Mouse (Mus musculus) midbrain, embryonic 11.5 days (tissue): ENCODE measurements around the gene Ndufs7. TPM values are rescaled to one million over a fixed set of nuclear protein-coding genes. Genes with fewer than 3 reads are reported as not detected.
A peak's percentile ranks its signal among the peaks of the same experiment; 100 is the strongest.
"Not testable (repeated sequence)": the region's sequence is repeated elsewhere in the genome, so short reads cannot be mapped to it uniquely, and the experiment has no call there.

Source experiments
- ATAC-seq: fragments of 200-750 bp; cut with Nextera tagmentation; 2 replicates; pipeline ENCODE4 v1.8.0; 2017; ENCODE audit warnings: moderate TSS enrichment, moderate library complexity; ENCODE audit not compliant: low FRiP score
- DNase-seq: peaks from one replicate; pipeline ENCODE4 v3.0.0; 2015; ENCODE audit warnings: low spot score; ENCODE audit errors: missing footprints
- H3K27ac ChIP-seq: fragments of 300-500 bp; sonication (generic); 2 replicates; pipeline ENCODE4 v1.5.1; 2014; ENCODE audit warnings: low read depth, low read length
- H3K27me3 ChIP-seq: fragments of 300-500 bp; sonication (generic); 2 replicates; pipeline ENCODE4 v1.6.1; 2014; ENCODE audit warnings: mild to moderate bottlenecking, low read length, moderate library complexity, mixed read lengths; ENCODE audit not compliant: control insufficient read depth, insufficient read depth
- H3K36me3 ChIP-seq: fragments of 300-500 bp; sonication (generic); 2 replicates; pipeline ENCODE4 v1.6.1; 2014; ENCODE audit warnings: mild to moderate bottlenecking, low read length, moderate library complexity, mixed read lengths; ENCODE audit not compliant: control insufficient read depth, insufficient read depth
- H3K4me1 ChIP-seq: fragments of 300-500 bp; sonication (generic); 2 replicates; pipeline ENCODE4 v1.6.1; 2014; ENCODE audit warnings: low read length; ENCODE audit not compliant: control insufficient read depth, insufficient read depth
- H3K4me2 ChIP-seq: fragments of 300-500 bp; sonication (generic); 2 replicates; pipeline ENCODE4 v1.6.1; 2014; ENCODE audit warnings: mild to moderate bottlenecking, moderate library complexity
- H3K4me3 ChIP-seq: fragments of 300-500 bp; sonication (generic); 2 replicates; pipeline ENCODE4 v1.5.1; 2014; ENCODE audit warnings: low read depth, low read length
- H3K9ac ChIP-seq: fragments of 300-500 bp; sonication (generic); 2 replicates; pipeline ENCODE4 v1.6.1; 2014; ENCODE audit warnings: low read length
- H3K9me3 ChIP-seq: fragments of 300-500 bp; sonication (generic); 2 replicates; pipeline ENCODE4 v1.6.1; 2016; ENCODE audit warnings: low read length; ENCODE audit not compliant: control insufficient read depth
- WGBS: fragments of 180-500 bp; shearing (Covaris S2); extraction: QIAGEN DNeasy Blood & Tissue Kit; methylation state at CpG from one replicate; pipeline ENCODE4 v1.1.7; 2014; 5-methylcytosine and 5-hydroxymethylcytosine counted together
- polyA plus RNA-seq: library from polyadenylated mRNA; unstranded; fragments of >200 nt; fragmentation: Nextera tagmentation; extraction: Ambion mirVana; gene quantifications from 2 replicates; pipeline ENCODE4 v1.2.1, GENCODE M21; 2014

Ndufs7 gene
- polyA plus RNA-seq, 1 experiment from 2014 or later: 229 TPM

DNA sequence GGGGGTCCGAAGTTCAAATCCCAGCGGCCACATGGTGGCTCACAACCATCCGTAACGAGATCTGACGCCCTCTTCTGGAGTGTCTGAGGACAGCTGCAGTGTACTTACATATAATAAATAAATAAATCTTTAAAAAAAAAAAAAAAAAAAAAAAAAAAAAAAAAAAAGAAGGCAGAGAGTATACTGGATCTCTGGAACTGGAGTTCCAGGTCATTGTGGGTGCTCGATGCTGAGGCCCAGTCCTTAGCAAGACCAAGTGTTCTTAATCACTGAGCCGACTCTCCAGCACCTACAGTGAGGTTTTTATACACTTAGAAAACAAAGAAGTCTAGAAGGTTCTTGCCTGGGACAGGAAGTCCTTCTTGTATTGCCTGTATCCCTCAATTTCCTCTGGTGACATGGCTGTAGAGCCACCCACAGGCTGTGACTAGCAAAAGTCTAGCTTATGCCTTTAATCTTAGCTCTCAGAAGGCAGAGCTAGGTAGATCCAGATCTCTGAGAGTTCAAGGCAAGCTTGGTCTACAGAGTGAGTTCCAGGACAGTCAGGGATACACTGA, 37.3 kb upstream of the Ndufs7 start:
- peaks cover 38% of the 10 kb centered on the region for H3K4me1 ChIP-seq
- not testable (repeated sequence) for ATAC-seq
- 72% methylated on average over 7 of the region's 7 CpGs for WGBS

DNA sequence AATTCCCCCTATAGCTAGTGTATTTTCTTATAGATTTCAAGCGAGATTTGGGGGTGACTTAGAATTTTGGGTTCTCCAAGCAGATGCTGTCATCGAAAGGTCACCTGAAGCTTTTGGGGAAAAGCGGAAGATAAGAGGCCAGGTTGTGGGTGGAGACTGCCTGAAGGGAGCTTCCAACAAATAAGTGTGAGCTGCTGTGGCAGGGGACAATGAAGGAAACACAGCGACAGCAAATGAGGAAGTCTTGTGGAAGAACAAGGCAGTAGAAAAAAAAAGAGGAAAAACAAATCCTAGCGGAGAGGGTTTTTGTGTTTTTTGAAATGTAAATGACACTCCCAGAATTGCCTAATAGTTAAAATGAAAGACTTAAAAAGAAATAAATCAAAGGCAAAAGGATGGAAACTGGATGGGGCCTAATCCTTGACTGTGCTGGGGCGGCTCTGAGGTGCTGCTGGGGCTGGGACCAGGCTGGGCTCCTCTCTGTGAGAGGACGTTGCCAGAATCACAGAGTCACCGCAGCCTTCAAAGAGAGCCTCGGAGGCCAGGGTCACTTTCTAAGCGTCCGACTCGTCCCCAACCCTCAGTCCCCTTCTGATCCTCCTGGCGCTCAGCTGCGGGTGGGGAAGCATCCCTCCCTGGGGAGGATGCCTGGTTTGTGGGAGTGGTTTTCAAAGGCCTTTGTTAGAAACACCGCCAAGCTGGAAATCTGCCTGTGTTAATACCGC, 33.7 kb upstream of the Ndufs7 start:
- Histone ChIP-seq H3K4me1 (peaks cover 15% of the 10 kb centered on the region), H3K27me3 (no peaks in the 10 kb centered on the region), H3K36me3 (no peaks in the 10 kb centered on the region), H3K4me2 (no peak overlapping the region), H3K4me3 (no peak overlapping the region), H3K27ac (peak overlapping the region; percentile 82), H3K9ac (peak overlapping the region; percentile 52), H3K9me3 (no peaks in the 10 kb centered on the region)
- DNase-seq (peak; percentile 87), ATAC-seq (peak; percentile 68; the same call in 1 of the 2 replicates)
- WGBS: 9% methylated on average over 16 of the region's 16 CpGs

More for the DNA sequence above, 37.3 kb upstream of the Ndufs7 start:
- H3K4me3 ChIP-seq, H3K9ac ChIP-seq, H3K27me3 ChIP-seq, H3K4me2 ChIP-seq, H3K27ac ChIP-seq, H3K9me3 ChIP-seq, H3K36me3 ChIP-seq: not testable (repeated sequence)
- DNase-seq: peak; percentile 76

DNA sequence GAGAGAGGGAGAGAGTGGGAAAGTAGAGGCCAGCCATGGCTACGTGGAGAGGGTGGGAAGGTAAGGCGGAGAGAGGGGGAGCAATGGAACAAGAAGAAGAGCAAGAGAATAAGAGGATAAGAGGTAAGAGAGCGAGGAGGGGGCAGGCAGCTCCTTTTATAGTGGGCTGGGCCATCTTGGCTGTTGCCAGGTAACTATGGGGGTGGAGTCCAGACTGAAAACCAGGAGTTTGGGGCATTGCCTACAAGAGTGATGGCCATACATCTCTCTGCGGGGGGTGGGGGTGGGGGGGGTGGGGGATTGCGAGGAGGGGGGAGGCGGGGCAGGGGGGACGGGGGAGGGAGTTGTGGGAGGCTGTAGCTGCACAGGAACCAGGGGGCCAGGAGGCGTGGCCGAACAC, 28.2 kb upstream of the Ndufs7 start:
- Histone ChIP-seq H3K4me3 (no peak overlapping the region), H3K36me3 (no peaks in the 10 kb centered on the region), H3K9me3 (no peaks in the 10 kb centered on the region), H3K9ac (no peak overlapping the region), H3K27ac (no peak overlapping the region), H3K27me3 (no peaks in the 10 kb centered on the region), H3K4me1 (peaks cover 12% of the 10 kb centered on the region), H3K4me2 (no peak overlapping the region)
- DNase-seq (no peak), ATAC-seq (no peak)
- WGBS: 26% methylated on average over 8 of the region's 9 CpGs

- not testable (repeated sequence) for H3K4me3 ChIP-seq, H3K4me2 ChIP-seq, ATAC-seq, DNase-seq, H3K27ac ChIP-seq, H3K36me3 ChIP-seq, H3K9me3 ChIP-seq, H3K27me3 ChIP-seq, H3K9ac ChIP-seq
- peaks cover 25% of the 10 kb centered on the region for H3K4me1 ChIP-seq
- 92% methylated on average over 2 of the region's 2 CpGs for WGBS
These were observed 25.8 kb upstream of the Ndufs7 start for GRCm38 (mm10) chr10:80223137-80223536.

DNA sequence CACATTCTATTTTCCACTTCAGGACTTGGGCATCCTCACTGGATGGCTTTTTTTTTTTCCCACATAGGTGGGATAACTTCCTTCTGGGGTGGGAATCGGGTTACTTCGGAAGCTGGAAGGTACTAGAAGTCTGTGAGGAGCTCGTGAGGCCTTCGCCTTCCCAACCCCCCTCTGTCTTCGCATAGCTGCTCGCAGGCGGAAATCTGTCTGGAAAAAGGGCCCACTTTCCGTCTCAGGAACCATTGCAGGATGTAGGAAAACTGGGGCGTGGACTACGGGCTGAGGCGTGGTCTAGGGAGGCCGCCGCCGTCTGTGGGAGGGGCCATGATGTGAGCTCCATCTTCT, 22.9 kb upstream of the Ndufs7 start:
- DNase-seq (no peak), ATAC-seq (no peak; the same call in 1 of the 2 replicates)
- Histone ChIP-seq H3K36me3 (peaks cover 4% of the 10 kb centered on the region; the same call in 1 of the 2 replicates), H3K27ac (peak overlapping the region; percentile 87), H3K9me3 (no peaks in the 10 kb centered on the region), H3K27me3 (no peaks in the 10 kb centered on the region), H3K4me3 (peak overlapping the region; percentile 85), H3K4me2 (peak overlapping the region; percentile 82), H3K9ac (peak overlapping the region; percentile 58), H3K4me1 (peaks cover 39% of the 10 kb centered on the region)
- under 1% methylated on average over 14 of the region's 14 CpGs for WGBS

GRCm38 (mm10) chr10:80226416-80227165, 22.3 kb upstream of the Ndufs7 start, which contains the start of gene Mum1:
Gene Mum1 (plus strand): TSS chr10:80226434.
- DNase-seq: peak; percentile 99
- Histone ChIP-seq H3K4me2 (peak within 1 kb of the TSS; percentile 82), H3K27me3 (no peaks in the 10 kb centered on the region), H3K36me3 (peaks cover 4% of the 10 kb centered on the region; the same call in 1 of the 2 replicates), H3K9me3 (no peaks in the 10 kb centered on the region), H3K9ac (peak within 1 kb of the TSS; percentile 88), H3K4me3 (peak within 1 kb of the TSS; percentile 85), H3K27ac (peak within 1 kb of the TSS; percentile 87), H3K4me1 (peaks cover 36% of the 10 kb centered on the region)
- 0% methylated on average over 46 of the region's 75 CpGs for WGBS
- peak; percentile 98 for ATAC-seq

DNA sequence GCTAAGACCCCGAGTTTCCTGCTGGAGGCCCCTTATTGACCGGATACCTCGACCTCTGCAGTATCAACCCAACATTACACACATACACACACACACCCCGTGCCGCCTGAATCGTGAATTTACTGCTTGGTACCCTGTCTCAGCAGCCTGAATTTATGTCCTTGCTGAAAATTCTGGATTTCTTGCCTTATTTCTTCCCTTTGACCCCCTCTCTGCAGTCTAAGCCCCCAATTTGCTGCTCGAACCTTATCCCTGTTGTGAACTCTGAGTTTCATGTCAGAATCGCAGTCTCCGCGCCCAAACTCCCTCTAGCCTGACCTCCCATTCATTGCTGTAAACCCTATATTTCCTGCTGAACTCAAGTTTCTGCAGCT, 21.8 kb upstream of the Ndufs7 start:
- WGBS: 15% methylated on average over 10 of the region's 10 CpGs
- Histone ChIP-seq H3K4me3 (peak overlapping the region; percentile 85), H3K36me3 (peaks cover 4% of the 10 kb centered on the region; the same call in 1 of the 2 replicates), H3K27me3 (no peaks in the 10 kb centered on the region), H3K9me3 (no peaks in the 10 kb centered on the region), H3K27ac (peak overlapping the region; percentile 87), H3K9ac (peak overlapping the region; percentile 88), H3K4me2 (peak overlapping the region; percentile 82), H3K4me1 (peaks cover 41% of the 10 kb centered on the region)
- ATAC-seq: peak; percentile 12; the same call in 1 of the 2 replicates
- DNase-seq: peak; percentile 91

GRCm38 (mm10) chr10:80227877-80228775, 20.8 kb upstream of the Ndufs7 start:
- WGBS: 48% methylated on average over 15 of the region's 15 CpGs
- ATAC-seq: no peak
- H3K4me2 ChIP-seq: peak overlapping the region; percentile 82
- H3K9ac ChIP-seq: peak overlapping the region; percentile 88
- H3K9me3 ChIP-seq: no peaks in the 10 kb centered on the region
- peak overlapping the region; percentile 85 for H3K4me3 ChIP-seq
- peaks cover 49% of the 10 kb centered on the region for H3K4me1 ChIP-seq
- no peaks in the 10 kb centered on the region for H3K27me3 ChIP-seq
- peak; percentile 85 for DNase-seq
- H3K36me3 ChIP-seq: peaks cover 4% of the 10 kb centered on the region; the same call in 1 of the 2 replicates
- peak overlapping the region; percentile 87 for H3K27ac ChIP-seq
